15 mouse cellular contexts compared by ENCODE assay signal in genomic region chr6:94694481-94694880, GRCm38 (mm10). TPM values are rescaled to one million over a fixed set of nuclear protein-coding genes. Genes with fewer than 3 reads are reported as not detected.
DNase-seq lines count a peak whose midpoint lies in the region; ATAC-seq and TF ChIP-seq lines count a peak whose summit lies in the region.
"Had no signal": no experiment of that assay in that cellular context is flagged by ENCODE, and none has a peak within 500 bp of the region (broad histone marks: within the 10 kb centered on the region; RNA-seq: fewer than 3 reads in every experiment).

No protein-coding gene starts in this region.

- ATAC-seq in hindbrain, embryonic 12.5 days (ENCODE audit: low FRiP score): no peak
- ATAC-seq in hindbrain, embryonic 11.5 days (ENCODE audit: low FRiP score): no peak
- ATAC-seq in hindbrain, postnatal 0 days: no peak
- ATAC-seq in neural tube, embryonic 15.5 days (ENCODE audit: low FRiP score): no peak
- no peak for ATAC-seq in kidney, embryonic 15.5 days (replicated peaks; ENCODE audit: low FRiP score)
- ATAC-seq: activated CD4-positive, CD25-positive, alpha-beta regulatory T cell, adult 4 months had no signal

- no peak overlapping the region for H3K27ac ChIP-seq in hindbrain, embryonic 12.5 days
- no peak overlapping the region for H3K27ac ChIP-seq in hindbrain, embryonic 11.5 days (ENCODE audit: low read depth, low read length)
- no peak overlapping the region for H3K27ac ChIP-seq in hindbrain, postnatal 0 days
- no peak overlapping the region for H3K27ac ChIP-seq in neural tube, embryonic 15.5 days (replicated peaks)
- no peak overlapping the region for H3K27ac ChIP-seq in kidney, embryonic 15.5 days
- H3K27ac ChIP-seq: limb, embryonic 15.5 days; lung, embryonic 15.5 days had no signal

- peaks cover 81% of the 10 kb centered on the region for H3K4me1 ChIP-seq in hindbrain, embryonic 12.5 days
- peaks cover 11% of the 10 kb centered on the region for H3K4me1 ChIP-seq in hindbrain, embryonic 11.5 days (replicated peaks; ENCODE audit: control insufficient read depth, insufficient read depth, low read length)
- H3K4me1 ChIP-seq in hindbrain, postnatal 0 days (ENCODE audit: insufficient read depth, low read length): 0 out of 2 replicates have a peak, but pooled peaks cover 7% of the 10 kb centered on the region
- peaks cover 61% of the 10 kb centered on the region for H3K4me1 ChIP-seq in neural tube, embryonic 15.5 days
- peaks cover 77% of the 10 kb centered on the region for H3K4me1 ChIP-seq in kidney, embryonic 15.5 days

- no peak overlapping the region for H3K4me3 ChIP-seq in hindbrain, embryonic 12.5 days
- H3K4me3 ChIP-seq in hindbrain, embryonic 11.5 days (ENCODE audit: low read depth, low read length): no peak overlapping the region
- no peak overlapping the region; the same call in 1 of the 2 replicates for H3K4me3 ChIP-seq in hindbrain, postnatal 0 days (ENCODE audit: low read length)
- H3K4me3 ChIP-seq in neural tube, embryonic 15.5 days (replicated peaks): no peak overlapping the region
- H3K4me3 ChIP-seq in kidney, embryonic 15.5 days (replicated peaks): no peak overlapping the region
- H3K4me3 ChIP-seq: heart, adult 2 months; lung, embryonic 15.5 days had no signal

- H3K9me3 ChIP-seq in hindbrain, embryonic 12.5 days (replicated peaks): no peaks in the 10 kb centered on the region
- no peaks in the 10 kb centered on the region for H3K9me3 ChIP-seq in hindbrain, embryonic 11.5 days (ENCODE audit: control insufficient read depth, low read length)
- no peaks in the 10 kb centered on the region for H3K9me3 ChIP-seq in hindbrain, postnatal 0 days (ENCODE audit: low read length)
- no peaks in the 10 kb centered on the region for H3K9me3 ChIP-seq in neural tube, embryonic 15.5 days (replicated peaks)
- H3K9me3 ChIP-seq in kidney, embryonic 15.5 days (replicated peaks): no peaks in the 10 kb centered on the region
- H3K9me3 ChIP-seq: limb, embryonic 15.5 days; lung, embryonic 15.5 days had no signal

- peak; percentile 17 for DNase-seq in cerebellum, adult 9-10 months
- no peak for DNase-seq in cerebellum, adult 11-12 months
- no peak for DNase-seq in hindbrain, embryonic 11.5 days (ENCODE audit: low spot score)
- DNase-seq in hindbrain, postnatal 0 days (ENCODE audit: low spot score): no peak
- DNase-seq in layer of hippocampus, adult 11-12 months (ENCODE audit: low spot score): no peak
- DNase-seq: cerebellum, adult 8-10 months; spleen, adult 18-20 months; thymus, adult 2 months had no signal

- TF ChIP-seq CTCF in hindbrain, postnatal 0 days (IDR thresholded peaks at IDR 0.05; ENCODE audit: low read depth): no peak

- WGBS in hindbrain, embryonic 12.5 days: 0% methylated on average over 1 of the region's 1 CpGs
- 5% methylated on average over 1 of the region's 1 CpGs for WGBS in hindbrain, embryonic 11.5 days
- 11% methylated on average over 1 of the region's 1 CpGs for WGBS in hindbrain, postnatal 0 days
- WGBS in neural tube, embryonic 15.5 days: 10% methylated on average over 1 of the region's 1 CpGs
- WGBS in kidney, embryonic 15.5 days: 36% methylated on average over 1 of the region's 1 CpGs

- H3K27me3 ChIP-seq in hindbrain, embryonic 12.5 days: no peaks in the 10 kb centered on the region
- H3K27me3 ChIP-seq in hindbrain, embryonic 11.5 days (ENCODE audit: control insufficient read depth, insufficient read depth, low read length): no peaks in the 10 kb centered on the region
- H3K27me3 ChIP-seq in hindbrain, postnatal 0 days (ENCODE audit: insufficient read depth, low read length): no peaks in the 10 kb centered on the region
- no peaks in the 10 kb centered on the region for H3K27me3 ChIP-seq in neural tube, embryonic 15.5 days (replicated peaks)
- H3K27me3 ChIP-seq in kidney, embryonic 15.5 days: no peaks in the 10 kb centered on the region
- H3K27me3 ChIP-seq: limb, embryonic 15.5 days; lung, embryonic 15.5 days had no signal

- H3K9ac ChIP-seq in hindbrain, embryonic 12.5 days: no peak overlapping the region
- H3K9ac ChIP-seq in hindbrain, embryonic 11.5 days (ENCODE audit: low read depth, low read length): no peak overlapping the region
- no peak overlapping the region for H3K9ac ChIP-seq in hindbrain, postnatal 0 days (replicated peaks; ENCODE audit: low read length)
- H3K9ac ChIP-seq in neural tube, embryonic 15.5 days (replicated peaks): no peak overlapping the region
- no peak overlapping the region for H3K9ac ChIP-seq in kidney, embryonic 15.5 days
- H3K9ac ChIP-seq: limb, embryonic 15.5 days; lung, embryonic 15.5 days had no signal

- no peaks in the 10 kb centered on the region for H3K36me3 ChIP-seq in hindbrain, embryonic 12.5 days
- H3K36me3 ChIP-seq in hindbrain, embryonic 11.5 days (ENCODE audit: control insufficient read depth, insufficient read depth, low read length): no peaks in the 10 kb centered on the region
- H3K36me3 ChIP-seq in hindbrain, postnatal 0 days (ENCODE audit: insufficient read depth, low read length): no peaks in the 10 kb centered on the region
- H3K36me3 ChIP-seq in neural tube, embryonic 15.5 days: no peaks in the 10 kb centered on the region
- H3K36me3 ChIP-seq in kidney, embryonic 15.5 days: no peaks in the 10 kb centered on the region
- H3K36me3 ChIP-seq: limb, embryonic 15.5 days; lung, embryonic 15.5 days had no signal

- H3K4me2 ChIP-seq in hindbrain, embryonic 12.5 days (replicated peaks): peak overlapping the region; percentile 94
- H3K4me2 ChIP-seq in hindbrain, embryonic 11.5 days (replicated peaks; ENCODE audit: low read depth, low read length): no peak overlapping the region
- H3K4me2 ChIP-seq in hindbrain, postnatal 0 days (ENCODE audit: low read depth, low read length): peak overlapping the region; percentile 88
- H3K4me2 ChIP-seq in neural tube, embryonic 15.5 days: peak overlapping the region; percentile 87
- H3K4me2 ChIP-seq in kidney, embryonic 15.5 days: no peak overlapping the region
- H3K4me2 ChIP-seq: lung, embryonic 15.5 days had no signal

RNA-seq across cellular contexts. Expression of gene Lrig1, which starts 5.5 kb away (rescaled TPM):
- polyA plus RNA-seq in hindbrain, embryonic 12.5 days (2016; fragmentation: Nextera tagmentation; extraction: Ambion mirVana): 23.9 and 24.3 TPM in 2 replicates
- polyA plus RNA-seq in hindbrain, embryonic 11.5 days (2014; fragmentation: Nextera tagmentation; extraction: Ambion mirVana): 18.0 and 20.2 TPM in 2 replicates
- total RNA-seq in hindbrain, postnatal 0 days (2014; rRNA removed): 131 and 146 TPM in 2 replicates
- 23.0 and 27.8 TPM in 2 replicates for polyA plus RNA-seq in hindbrain, postnatal 0 days (2015; fragmentation: Nextera tagmentation; extraction: Ambion mirVana)
- polyA plus RNA-seq in neural tube, embryonic 15.5 days (2015; fragmentation: Nextera tagmentation; extraction: Ambion mirVana): 14.5 and 15.0 TPM in 2 replicates
- polyA plus RNA-seq in kidney, embryonic 15.5 days (2015; fragmentation: Nextera tagmentation; extraction: Ambion mirVana): 7.3 and 8.1 TPM in 2 replicates

Comparison
In these comparisons a context has a peak if more than half of its experiments do, and no peak if none do; other contexts are left out.
1. H3K4me2 ChIP-seq: peak in hindbrain, embryonic 12.5 days (single experiment), hindbrain, postnatal 0 days (single experiment) and neural tube, embryonic 15.5 days (single experiment); none in hindbrain, embryonic 11.5 days (single experiment) and kidney, embryonic 15.5 days (single experiment).